Mouse (Mus musculus) 416B (cell line): Measurements from ENCODE around the gene Adck2.

Source experiments
- DNase-seq: peaks from one replicate; pipeline ENCODE4 v3.0.0; 2011; ENCODE audit warnings: low read depth

Gene Adck2

DNA sequence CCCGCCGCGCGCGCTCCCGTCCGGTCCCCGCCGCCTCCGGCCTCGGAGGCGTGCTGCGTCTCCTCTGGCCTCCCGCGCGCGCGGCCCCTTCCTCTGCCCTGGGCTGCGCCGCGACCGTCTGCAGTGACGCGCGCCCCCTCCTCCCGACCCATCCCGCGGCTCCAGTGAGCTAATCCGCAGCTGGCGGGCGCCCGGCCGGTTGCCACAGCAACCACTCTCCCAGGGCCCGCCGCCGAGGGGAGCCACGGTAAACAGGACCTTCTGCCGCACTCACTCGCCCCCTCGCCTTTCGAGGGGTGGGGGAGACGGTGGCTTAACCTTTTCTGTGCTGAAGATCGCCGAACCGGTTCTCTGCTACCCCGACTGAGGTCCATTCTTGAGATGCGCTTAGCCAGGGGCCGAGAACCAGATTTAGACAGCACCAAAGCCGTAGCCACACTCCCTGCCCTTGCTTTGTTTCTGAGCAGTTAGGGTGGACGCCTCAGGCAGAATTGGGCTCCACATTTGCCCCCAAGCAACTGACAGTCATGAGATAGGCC, 15.9 kb upstream of the Adck2 start, which contains the start of gene Dennd2a:
Dennd2a (minus strand) TSS at position 145 of the 539 bp plus-strand sequence.
- DNase-seq: no peak

DNA sequence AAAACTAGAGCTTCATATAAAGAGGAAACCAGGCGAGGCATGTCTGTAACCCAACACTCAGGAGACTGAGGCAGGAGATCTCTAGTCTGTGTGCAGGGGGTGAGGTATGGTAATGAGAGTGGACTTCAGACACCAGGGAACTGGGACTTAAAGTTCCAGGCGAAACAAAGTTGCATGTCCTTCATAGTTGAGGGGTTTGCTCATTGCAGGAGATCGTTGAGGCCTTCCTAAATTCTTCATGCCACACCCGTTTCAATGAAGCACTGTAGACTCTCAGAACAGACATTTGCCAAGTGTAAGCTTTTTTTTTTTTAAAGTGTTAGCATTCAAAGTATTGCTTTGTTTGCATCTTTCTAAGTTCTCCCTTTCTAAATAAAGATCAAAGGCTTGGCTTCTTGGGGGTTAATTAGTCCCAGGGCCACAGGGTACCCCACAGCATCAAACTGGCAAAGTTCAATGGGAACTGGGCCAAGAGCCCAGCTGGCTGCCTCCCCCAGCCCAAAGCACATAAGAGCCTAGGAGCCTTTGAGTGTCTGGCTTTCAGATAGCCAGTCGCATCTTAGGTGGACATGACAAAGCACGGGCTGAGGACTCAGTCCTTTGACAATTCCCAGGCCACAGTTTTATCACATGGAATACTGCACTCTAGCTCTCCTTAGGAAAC, 14.3 kb upstream of the Adck2 start:
- DNase-seq: no peak

DNA sequence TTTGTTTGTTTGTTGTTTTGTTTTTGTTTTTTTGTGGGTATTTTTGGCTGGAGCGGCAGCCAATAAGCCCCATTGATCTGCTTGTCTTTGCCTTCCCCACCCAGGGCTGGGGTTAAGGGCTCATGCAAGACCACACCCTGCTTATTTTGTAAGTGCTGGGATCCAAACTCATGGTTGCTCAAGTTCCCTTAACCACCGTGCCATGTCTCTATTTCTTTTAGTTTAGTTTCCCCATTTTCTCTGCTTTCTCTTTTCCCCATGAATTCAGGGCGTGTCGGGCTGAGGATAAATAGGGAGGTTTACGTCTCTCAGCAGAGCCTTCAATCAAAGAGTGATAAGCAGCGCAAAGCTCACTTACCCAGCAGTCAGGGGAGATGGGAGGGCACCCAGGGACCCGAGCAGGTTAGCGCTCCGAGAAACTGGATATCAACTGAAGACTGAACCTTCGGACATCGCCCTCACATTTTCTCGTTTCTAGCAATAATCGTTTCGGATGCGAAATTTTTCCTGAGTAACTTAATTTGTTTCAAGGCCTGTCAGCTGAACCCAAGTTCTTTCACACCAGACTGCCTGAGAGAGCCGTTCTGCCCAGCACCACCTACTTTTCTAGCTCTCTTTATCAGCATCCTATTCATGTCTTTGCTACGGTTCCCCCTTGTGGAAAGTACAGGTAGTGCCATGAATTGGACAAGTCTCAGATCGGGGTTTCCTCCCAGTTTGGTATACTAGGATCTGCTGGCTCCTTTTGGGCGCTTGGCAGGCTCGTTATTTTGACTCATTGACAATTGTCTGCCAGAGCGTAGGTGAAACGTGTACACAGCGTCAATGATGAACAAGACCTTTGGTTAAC, 11.3 kb upstream of the Adck2 start:
- peak; percentile 85 for DNase-seq

DNA sequence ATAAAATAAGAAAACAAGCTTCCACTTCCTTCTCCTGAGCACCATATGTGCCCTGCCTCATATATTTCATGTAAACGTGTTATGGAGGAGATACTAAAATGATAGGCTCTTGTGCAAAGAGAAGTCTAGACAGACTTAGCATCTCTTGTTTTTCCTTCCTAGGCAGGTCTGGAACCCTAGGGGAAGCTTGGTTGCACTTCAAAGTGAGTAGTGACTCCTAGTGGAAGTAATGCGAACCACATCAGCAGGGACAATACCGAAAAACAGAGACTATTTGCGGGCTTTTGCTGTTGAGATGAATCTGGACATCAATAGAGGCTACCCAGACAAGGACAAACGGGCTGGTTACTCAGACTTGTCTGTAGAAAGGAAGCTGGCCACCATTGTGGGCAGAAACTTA, 6.1 kb upstream of the Adck2 start:
- DNase-seq: peak; percentile 72

DNA sequence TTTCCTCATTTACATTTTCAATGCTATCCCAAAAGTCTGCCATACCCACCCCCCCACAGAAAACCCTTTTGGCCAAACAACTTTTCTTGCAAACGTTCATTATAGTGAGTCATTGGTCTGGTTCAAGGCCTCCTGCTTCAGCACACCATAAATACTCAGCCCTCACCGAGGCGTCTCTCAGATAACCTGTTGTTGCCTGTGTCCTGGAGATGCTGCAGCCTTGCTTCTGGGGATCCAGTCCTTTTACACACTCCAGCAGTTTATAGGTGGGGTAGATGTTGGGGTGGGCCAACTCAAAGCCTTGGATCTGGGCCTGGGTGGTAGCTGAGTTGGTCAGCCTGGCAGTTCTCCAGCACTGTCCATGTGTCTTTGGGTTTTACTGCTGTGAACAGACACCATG, 3.2 kb upstream of the Adck2 start:
- DNase-seq: no peak

DNA sequence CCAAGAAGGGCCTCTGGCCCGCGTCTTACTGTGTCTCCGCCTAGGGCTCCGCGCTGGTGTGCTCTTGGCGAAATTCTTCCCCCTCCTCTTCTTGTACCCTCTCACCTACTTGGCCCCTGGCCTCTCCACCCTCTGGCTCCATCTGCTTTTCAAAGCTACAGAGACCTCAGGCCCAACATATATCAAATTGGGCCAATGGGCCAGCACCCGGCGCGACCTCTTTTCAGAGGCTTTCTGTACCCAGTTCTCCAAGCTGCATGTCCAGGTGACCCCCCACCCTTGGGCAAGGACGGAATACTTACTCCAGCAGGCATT, 839 bp downstream of the Adck2 start:
- no peak for DNase-seq

DNA sequence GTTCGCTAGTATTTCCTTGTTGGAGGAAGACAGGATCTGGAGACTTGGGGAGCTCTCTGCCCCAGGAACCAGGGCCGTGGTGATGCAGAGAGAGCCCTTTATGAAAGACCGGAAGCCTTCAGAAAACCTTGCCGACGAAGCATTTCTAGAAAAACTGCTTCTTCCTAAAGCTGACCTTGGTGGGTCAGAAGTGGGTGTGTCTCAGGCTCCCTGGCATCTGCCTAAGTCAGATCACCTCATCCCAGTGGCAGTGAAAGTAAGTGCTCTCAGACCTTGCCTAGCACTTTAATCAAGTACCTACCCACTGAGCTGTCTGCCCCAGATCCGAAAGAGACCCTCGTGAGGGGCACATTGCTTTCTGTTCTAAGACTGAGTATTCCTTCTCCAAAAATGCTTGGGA, 1.3 kb downstream of the Adck2 start:
- peak; percentile 70 for DNase-seq

DNA sequence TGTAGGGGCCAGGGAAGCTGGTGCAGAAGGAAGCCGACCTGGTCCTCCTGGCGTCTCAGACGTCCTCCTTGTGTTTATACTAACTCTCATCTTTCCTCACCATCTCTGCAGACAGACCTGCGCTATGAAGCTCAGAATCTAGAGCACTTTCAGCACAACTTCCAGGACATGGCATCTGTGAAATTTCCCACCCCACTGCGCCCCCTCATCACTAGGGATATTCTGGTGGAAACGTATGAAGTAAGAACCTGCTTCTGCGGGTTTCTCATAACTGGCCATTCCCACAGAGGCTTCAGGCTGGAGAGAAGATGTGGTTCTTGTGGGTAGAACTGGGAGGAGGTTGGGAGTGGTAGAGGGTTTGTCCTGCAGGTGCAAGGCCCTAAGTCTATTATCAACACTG, 5.9 kb downstream of the Adck2 start:
- DNase-seq: no peak

DNA sequence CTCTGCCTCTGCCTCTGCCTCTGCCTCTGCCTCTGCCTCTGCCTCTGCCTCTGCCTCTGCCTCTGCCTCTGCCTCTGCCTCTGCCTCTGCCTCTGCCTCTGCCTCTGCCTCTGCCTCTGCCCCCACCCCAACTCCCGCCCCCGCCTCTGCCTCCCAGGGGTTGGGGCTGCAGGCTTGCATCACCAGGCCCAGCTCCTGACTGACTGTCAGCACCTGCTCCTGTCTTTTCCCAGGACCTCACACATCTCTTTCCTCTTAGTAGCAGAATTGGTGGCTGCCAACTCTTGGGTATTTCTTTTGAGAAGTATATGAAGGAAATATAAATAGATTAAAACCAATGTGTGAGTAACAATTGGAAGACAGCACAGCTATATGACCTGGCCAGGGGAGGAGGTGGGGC, 6.9 kb downstream of the Adck2 start:
- DNase-seq: no peak

DNA sequence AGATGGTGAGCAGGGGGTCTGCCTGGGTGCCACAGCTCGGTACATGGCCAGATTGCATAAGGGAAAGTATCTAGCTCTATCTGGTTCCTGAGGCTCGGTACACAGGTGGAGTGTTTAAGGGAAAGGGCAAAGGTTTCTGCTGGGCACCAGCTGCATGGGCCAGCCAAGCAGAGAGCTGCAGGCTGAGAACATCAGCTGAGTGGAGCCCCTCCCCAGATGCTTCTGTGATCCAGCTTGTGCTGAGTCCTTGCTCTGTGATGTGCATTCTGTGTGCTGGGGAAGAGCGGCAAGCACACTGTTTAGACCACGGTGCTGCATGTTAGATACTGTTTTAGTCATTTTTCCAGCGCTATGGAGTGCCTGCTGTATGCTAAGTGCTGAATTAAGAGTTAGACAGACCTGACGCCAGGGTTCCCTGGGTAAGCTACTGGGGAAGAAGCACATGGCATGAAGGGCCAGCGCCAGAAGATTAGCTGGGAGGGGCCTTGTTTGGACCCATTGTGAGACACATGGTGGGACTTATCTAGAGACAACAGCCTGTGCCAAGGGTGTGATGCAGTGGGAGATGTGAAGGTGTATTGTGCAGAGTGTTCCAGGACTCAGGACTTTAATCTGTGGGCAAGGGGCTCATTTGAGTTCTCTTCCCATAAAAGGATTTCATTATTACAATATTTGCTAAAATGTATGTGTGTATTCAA, 7.6 kb downstream of the Adck2 start:
- no peak for DNase-seq

DNA sequence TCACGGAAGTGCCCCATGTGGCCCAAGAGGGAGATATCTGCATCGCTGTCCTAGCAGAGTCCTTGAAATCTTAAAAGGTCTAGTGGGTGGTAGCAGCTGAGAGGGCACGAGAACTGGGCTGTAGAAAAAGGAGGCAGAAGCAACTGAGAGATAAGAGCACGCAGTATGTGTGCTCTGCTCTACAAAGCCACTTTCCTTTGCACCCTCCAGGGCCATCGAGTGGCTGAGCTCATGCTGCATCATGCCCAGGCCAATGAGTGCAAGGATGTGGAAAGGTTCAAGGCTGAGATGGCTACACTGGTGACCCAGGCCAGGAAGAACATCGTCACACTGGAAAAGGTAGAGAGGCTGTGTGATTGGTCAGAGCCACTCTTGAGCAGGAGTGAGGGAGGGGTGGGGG, 11.8 kb downstream of the Adck2 start, which contains the start of gene Gm42420:
Gm42420 (plus strand) TSS at position 237 of the 400 bp plus-strand sequence.
- no peak for DNase-seq

DNA sequence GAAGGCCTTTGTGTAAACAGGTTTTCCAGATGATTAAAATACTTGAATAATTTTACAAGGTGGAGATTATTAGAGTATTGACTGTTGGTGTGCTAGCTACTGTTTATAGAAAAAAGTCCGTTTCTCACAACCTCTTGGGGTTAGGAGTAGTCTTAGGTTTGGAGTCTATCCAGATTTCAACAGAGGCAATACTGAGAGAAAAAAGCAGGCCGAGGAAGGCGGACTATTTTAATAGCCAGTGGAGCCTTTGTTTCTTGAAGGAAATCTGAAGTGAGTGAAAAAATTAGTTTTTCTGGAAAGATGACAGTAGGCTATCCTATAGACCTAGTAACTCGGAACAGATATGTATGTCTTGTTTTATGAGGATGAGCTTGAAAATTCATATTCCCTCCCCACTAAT, 17.8 kb downstream of the Adck2 start:
- DNase-seq: peak; percentile 12

DNA sequence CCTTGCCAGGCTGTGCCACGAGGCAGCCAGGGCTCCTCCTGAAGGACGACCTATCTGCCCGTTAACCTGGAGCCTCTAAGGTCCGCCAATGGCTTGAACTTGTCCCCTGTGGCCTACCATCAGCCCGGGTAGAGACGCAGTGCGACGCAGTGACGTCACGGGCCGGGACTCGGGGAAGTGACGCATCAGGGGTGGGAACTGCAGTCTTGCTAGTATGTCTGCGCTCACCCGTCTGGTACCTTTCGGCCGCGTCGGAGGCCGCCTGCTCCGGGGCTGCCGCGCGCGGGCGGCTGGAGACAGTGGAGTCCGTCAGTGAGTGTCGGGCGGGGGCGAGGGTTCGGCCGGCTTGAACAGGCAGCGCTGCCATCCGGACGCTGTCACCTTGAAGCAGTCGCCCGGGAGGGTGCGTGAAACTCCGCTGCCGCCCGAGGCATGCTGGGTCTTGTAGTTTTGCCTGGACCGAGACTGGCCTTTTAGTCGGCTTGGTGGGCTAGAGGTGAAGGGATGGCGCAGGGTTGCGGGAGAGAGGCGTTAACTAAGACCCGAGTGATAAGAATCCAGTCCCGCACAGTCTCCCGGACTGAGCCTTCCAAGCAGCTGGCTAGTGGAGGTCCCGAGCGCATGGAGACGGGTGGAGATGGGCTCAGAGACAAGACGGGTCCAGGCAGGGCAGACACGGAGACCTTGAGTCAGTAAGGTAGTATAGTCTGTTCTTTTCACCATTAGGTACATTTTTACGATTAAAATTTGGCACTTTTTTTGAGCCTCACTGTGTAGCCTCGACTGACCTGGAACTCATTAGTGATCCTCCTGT, 18.9 kb downstream of the Adck2 start, which contains the start of gene Ndufb2:
Ndufb2 (plus strand) TSS at position 174 of the 814 bp plus-strand sequence.
- DNase-seq: peak; percentile 96

DNA sequence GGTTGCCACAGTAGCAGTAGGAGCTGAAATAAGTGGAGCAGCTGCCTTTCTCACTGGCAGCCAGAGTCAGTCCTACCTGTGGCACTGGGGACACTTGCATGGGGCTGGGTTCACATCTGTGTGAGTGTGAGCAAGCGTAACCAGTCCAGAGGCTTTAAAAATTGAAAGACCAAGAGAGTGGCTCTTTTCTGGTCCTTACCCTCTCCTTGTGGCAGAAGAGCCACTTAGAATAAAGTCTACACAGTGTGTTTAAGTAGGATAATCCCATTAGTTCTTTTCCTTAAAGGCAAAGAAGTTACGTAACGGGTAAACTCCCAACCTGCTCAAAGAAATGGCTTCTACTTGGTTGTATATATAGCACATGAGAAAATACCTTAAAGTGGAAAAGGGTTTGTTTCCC, 27.2 kb downstream of the Adck2 start:
- no peak for DNase-seq

DNA sequence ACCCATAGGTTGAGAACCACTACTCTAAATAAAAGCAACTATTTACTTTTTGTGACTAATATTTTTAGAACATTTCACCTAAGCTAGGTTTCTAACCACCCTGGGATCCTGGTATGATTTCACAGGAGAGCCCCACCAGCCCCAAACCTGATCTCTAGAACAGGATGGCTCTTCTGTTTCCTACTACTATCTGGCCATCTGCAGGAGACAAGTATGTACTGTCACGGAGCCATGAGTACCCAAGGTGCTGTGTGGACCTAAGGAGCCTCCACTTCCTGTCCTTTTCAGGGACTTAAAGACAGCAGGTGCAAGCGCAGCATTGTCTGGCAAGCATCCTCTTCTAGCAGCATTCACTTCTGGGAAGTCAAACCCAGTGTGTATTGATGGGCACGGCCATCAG, 28.2 kb downstream of the Adck2 start:
- no peak for DNase-seq

DNA sequence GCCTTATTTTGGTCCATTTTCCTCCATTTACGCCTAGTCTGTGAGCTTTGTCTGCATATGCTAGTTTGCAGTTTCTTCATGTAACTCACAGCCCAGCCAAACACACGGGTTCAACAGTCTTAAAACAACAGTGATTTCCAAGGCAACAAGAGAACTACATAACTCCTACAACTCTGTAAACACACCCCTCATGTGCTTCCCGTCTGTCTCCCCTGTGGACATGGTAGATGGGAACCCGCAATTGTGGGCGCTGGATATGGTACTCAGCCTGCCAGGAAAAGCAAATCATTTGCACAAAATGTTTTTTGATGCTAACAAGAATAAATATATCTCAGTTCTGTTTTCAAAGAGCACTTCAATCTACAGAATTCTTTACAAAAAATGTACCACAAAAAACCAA, 30.9 kb downstream of the Adck2 start:
- DNase-seq: no peak

DNA sequence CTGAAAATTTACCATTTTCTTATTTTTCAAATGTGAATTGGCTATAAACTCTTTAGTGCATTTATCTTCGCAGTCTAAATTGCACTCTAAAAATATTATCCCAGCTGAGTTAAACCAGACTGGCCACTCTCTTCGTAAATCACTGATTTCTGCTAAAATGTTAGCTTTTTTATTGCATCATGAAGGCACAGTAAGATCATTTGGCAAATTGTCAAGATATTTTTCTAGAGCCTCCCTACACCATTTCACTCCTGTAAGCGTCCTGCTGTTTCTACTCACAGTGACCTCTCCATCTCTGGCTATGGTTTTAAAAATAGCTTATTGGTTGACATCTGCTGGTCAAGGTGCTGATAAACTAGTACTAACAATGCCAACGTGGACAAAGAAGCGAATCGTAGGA, 32.4 kb downstream of the Adck2 start:
- no peak for DNase-seq

DNA sequence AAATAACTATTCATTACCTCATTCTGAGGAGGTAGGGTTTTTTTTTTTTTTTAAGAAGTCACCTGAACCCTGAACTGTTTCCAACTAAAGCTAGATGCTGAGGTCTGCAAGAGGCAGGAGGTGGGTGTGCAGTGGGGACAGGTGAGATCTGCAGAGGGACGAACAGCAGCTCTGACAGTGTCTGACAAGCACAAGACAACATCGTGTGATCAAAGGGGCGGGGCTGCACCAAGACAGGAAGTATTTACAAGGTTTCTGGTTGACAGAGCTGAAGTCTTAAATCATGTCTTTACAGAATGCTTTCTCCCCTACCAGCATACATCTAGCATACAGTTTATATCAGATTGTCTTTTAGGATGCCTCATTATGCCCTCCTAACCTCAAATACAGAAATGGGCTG, 33.2 kb downstream of the Adck2 start:
- peak; percentile 16 for DNase-seq

DNA sequence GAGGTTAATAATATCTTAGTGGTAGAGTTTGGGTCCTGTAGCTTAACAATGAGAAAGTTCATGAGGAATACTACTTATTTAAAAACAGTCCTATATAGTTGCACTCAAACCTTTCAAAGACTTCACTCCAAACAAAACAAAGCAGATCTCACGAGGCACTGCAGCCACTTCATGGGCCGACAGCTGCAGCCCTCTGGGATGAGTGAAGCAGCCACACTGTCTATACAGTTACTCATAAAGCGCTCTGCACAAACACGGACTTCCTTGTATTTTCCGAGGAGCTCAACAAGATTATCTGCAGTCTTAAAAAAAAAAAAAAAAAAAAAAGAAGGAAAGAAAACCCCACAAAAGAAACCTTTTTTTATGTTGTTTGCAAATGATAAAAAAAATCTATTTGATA, 33.7 kb downstream of the Adck2 start:
- no peak for DNase-seq

DNA sequence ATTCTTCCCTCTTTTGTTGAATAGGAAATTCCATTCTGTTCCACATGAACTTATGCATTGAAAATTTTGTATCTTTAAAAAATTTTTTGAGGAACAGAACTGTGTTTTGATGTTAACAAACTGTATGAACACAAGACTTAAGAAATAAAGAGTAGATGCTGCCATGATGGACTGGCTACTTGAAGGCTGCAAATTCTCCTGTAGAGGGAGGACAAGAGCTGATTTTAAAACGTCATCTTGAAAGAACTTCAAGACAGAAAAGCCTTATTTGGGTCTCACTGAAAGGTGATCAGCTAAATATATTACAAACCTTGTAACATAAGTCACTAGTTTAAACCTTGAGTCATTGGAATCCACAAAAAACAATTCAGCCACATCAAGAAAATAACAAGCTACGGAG, 36.5 kb downstream of the Adck2 start:
- peak; percentile 43 for DNase-seq

DNA sequence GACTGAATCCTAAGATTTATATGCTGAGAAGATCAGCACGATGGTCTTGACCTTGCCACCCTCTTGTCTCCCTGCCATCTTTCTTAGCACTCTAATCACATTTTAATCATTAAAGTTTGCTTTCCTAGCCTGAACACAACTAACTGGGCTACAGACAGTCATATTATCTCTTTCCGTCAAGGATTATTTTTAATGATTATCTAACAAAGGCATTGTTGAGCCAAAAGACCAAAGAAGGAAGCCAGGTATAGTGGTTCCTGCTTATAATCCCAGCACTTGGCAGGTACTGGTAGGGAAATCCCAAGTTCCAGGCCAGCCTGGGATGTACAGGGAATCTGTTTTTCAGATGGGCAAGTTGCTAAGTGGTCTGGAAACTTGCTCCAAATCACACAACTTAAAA, 37.6 kb downstream of the Adck2 start:
- no peak for DNase-seq
